Mouse (Mus musculus) heart, adult 2 months (tissue): ENCODE measurements around the gene Hfm1.

Experiments
- CTCF ChIP-seq: fragments of 200-600 bp; IDR thresholded peaks from 2 replicates; pipeline ENCODE4 v1.8.1; 2022; ENCODE audit warnings: antibody characterized with exemption, mild to moderate bottlenecking, moderate library complexity
- EP300 ChIP-seq: fragments of 200-500 bp; IDR thresholded peaks from 2 replicates; pipeline ENCODE4 v1.6.1; 2011; ENCODE audit warnings: low read depth, low read length, control low read depth; ENCODE audit not compliant: insufficient read depth

DNA sequence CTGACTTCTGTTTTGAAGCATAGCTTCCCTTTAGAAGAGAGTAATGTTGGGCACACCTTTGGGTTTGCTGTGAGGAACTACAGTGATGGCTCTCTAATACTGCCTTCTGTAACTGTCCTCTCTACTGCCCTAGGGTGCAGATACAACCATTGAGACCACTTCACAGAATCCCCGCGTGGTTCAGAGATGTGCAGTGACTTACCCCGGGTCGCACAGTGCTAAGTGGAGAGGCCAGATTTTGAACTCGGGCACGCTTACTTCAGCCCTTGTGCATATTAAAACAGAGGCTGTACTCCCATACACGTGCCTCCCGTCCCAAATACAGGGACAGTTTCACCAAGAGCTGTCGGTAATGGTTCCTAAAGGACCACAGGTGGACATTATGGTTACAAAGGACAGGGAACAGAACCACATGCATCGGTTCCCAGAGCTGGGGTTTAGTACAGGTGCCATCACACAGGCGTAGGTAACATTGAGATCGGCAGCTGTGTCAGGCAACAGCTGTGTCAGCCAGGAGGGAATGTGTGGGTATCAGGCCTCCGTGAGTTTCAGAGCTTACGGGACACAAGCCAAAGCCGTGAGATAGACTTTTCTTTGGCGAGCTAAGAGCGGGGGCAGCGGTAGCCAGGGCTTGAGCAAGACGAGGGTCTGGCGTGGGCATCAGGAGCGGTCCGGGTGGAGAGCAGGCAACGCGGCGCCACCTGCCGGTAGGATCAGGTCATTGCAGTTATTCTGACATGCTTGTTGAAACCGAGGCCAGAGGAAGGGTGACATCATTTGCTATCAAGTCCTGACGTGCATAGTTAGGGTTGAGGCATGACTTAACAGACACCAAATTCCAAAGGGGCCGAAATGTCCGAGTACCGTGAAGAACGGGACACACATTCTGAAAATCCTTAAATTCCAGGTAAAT is 124.0 kb downstream of the Hfm1 start:
- TF ChIP-seq EP300 (no peak), CTCF (peak; percentile 96)
